Mouse (Mus musculus): ENCODE results near the gene Susd1. TPM values are rescaled to one million over a fixed set of nuclear protein-coding genes. Genes with fewer than 3 reads are reported as not detected.

The Susd1 gene
- total and polyA plus RNA-seq, 3 experiments: 1.6 to 6.1 (median 4.1) TPM

DNA sequence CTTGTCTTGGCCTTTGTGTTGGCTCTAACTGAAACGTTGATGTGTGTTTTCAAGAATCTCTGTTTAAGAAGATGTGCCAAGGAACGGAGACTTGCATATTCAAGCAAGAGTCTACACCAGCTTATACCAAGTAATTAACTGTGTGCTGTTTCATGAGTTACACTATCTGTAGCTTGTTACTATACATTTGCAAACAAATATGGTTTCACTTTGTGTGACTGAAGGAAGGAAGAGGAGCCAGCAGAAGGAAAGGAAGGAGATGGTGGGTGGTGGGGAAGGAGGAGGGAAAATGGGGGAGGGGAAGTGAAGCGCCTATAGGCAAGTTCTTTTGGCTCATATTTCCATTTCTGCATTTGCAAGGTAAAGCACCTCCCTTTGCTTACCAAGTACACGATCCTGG lies 58.0 kb downstream of the Susd1 start:
- dilution Hi-C loops (cut with MboI; ENCODE audit: extremely low pct_ligation_motif_present, extremely low pct_unique_long_range_greater_than_20kb, low sequenced_read_pairs): no loop called here
- DNase-seq (ENCODE audit: extremely low read depth): no peak
- Histone ChIP-seq H3K4me3 (replicated peaks in 1 of 3; ENCODE audit: low read depth in 2 of 3, low read length in 2 of 3, poor library complexity in 1 of 3) (no peak overlapping the region), H3K36me3 (replicated peaks in 1 of 2; ENCODE audit: control insufficient read depth in 1 of 2, insufficient read depth in 1 of 2, low read length in 1 of 2) (no peaks in the 10 kb centered on the region), H3K27me3 (replicated peaks) (no peaks in the 10 kb centered on the region), H3K79me2 (replicated peaks; ENCODE audit: control insufficient read depth, extremely low read depth, insufficient read depth, poor library complexity, severe bottlenecking) (no peaks in the 10 kb centered on the region), H3K9ac (ENCODE audit: insufficient read depth, low read depth) (no peak overlapping the region), H3K9me3 (replicated peaks; ENCODE audit: low read length) (no peaks in the 10 kb centered on the region), H3K4me1 (ENCODE audit: control insufficient read depth in 1 of 2, insufficient read depth in 2 of 2) (peaks cover 7 to 25% of the 10 kb centered on the region in 2 experiments; a peak in 3 of 4 replicates), H3K4me2 (ENCODE audit: insufficient read depth, low read depth, poor library complexity, severe bottlenecking) (no peak overlapping the region), H3K27ac (ENCODE audit: insufficient read depth, low read depth) (no peak overlapping the region)
- TF ChIP-seq RCOR1 (conservative IDR thresholded peaks at IDR 0.05; ENCODE audit: low read depth, low read length) (no peak), TCF12 (IDR thresholded peaks at IDR 0.05; ENCODE audit: low read depth, low read length) (no peak), MAZ (IDR thresholded peaks at IDR 0.05; ENCODE audit: low read depth, low read length) (no peak), ETS1 (conservative IDR thresholded peaks at IDR 0.05; ENCODE audit: low read depth, low read length) (no peak), ZKSCAN1 (IDR thresholded peaks at IDR 0.05; ENCODE audit: borderline replicate concordance, low read depth, low read length) (no peak), JUND (conservative IDR thresholded peaks at IDR 0.05; ENCODE audit: low read depth, low read length) (no peak), RAD21 (IDR thresholded peaks at IDR 0.05; ENCODE audit: low read depth, low read length) (no peak), PAX5 (IDR thresholded peaks at IDR 0.05; ENCODE audit: low read length) (no peak), POLR2A (IDR thresholded peaks at IDR 0.05; ENCODE audit: low read depth, low read length) (no peak), CHD2 (IDR thresholded peaks at IDR 0.05; ENCODE audit: low read length) (no peak), HCFC1 (IDR thresholded peaks at IDR 0.05; ENCODE audit: low read depth, low read length) (no peak), POLR2AphosphoS2 (IDR thresholded peaks at IDR 0.05; ENCODE audit: low read depth, low read length) (no peak), MYC (IDR thresholded peaks at IDR 0.05; ENCODE audit: low read depth, low read length) (no peak), UBTF (IDR thresholded peaks at IDR 0.05; ENCODE audit: low read depth, low read length) (no peak), ZC3H11A (IDR thresholded peaks at IDR 0.05; ENCODE audit: low read depth, low read length) (no peak), ZMIZ1 (IDR thresholded peaks at IDR 0.05; ENCODE audit: low read depth, low read length) (no peak)
- in situ Hi-C loops (cut with MboI; ENCODE audit: low pct_ligation_motif_present, low pct_unique_long_range_greater_than_20kb, low sequenced_read_pairs): no loop called here

DNA sequence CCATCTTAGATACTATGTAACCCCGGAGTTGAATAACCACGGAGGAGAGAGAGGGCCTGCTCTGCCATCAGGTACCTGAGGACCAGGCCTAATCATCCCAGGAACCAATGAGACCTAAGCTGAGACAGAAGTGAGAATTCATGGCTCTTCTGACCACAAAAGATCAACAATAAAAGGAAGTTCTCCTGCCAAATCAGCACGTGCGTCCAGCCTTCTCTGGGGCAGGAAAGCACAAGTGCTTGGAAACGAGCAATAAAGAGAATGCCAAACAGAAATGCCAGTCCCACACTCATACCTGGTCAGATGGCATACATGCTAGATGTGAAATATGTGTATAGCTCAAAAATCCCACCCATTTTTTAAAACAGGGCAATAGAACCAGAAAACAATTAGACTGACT lies 58.6 kb downstream of the Susd1 start:
- in situ Hi-C loops (cut with MboI; ENCODE audit: low pct_ligation_motif_present, low pct_unique_long_range_greater_than_20kb, low sequenced_read_pairs): no loop called here
- no peak overlapping the region for H3K4me3 ChIP-seq (replicated peaks in 1 of 3; ENCODE audit: low read depth in 2 of 3, low read length in 2 of 3, poor library complexity in 1 of 3)
- peaks cover 7 to 25% of the 10 kb centered on the region in 2 experiments; a peak in 3 of 4 replicates for H3K4me1 ChIP-seq (ENCODE audit: control insufficient read depth in 1 of 2, insufficient read depth in 2 of 2)
- no peaks in the 10 kb centered on the region for H3K27me3 ChIP-seq (replicated peaks)
- no peak overlapping the region for H3K4me2 ChIP-seq (ENCODE audit: insufficient read depth, low read depth, poor library complexity, severe bottlenecking)
- H3K9me3 ChIP-seq (replicated peaks; ENCODE audit: low read length): no peaks in the 10 kb centered on the region
- no peaks in the 10 kb centered on the region for H3K36me3 ChIP-seq (replicated peaks in 1 of 2; ENCODE audit: control insufficient read depth in 1 of 2, insufficient read depth in 1 of 2, low read length in 1 of 2)
- dilution Hi-C loops (cut with MboI; ENCODE audit: extremely low pct_ligation_motif_present, extremely low pct_unique_long_range_greater_than_20kb, low sequenced_read_pairs): no loop called here
- no peak overlapping the region for H3K9ac ChIP-seq (ENCODE audit: insufficient read depth, low read depth)
- H3K27ac ChIP-seq (ENCODE audit: insufficient read depth, low read depth): no peak overlapping the region
- no peaks in the 10 kb centered on the region for H3K79me2 ChIP-seq (replicated peaks; ENCODE audit: control insufficient read depth, extremely low read depth, insufficient read depth, poor library complexity, severe bottlenecking)
- TF ChIP-seq RCOR1 (conservative IDR thresholded peaks at IDR 0.05; ENCODE audit: low read depth, low read length): no peak
- no peak for TF ChIP-seq ELF1 (IDR thresholded peaks at IDR 0.05; ENCODE audit: low read depth, low read length)
- no peak for TF ChIP-seq ZKSCAN1 (IDR thresholded peaks at IDR 0.05; ENCODE audit: borderline replicate concordance, low read depth, low read length)
- no peak for TF ChIP-seq MYC (IDR thresholded peaks at IDR 0.05; ENCODE audit: low read depth, low read length)
- TF ChIP-seq ZNF384 (IDR thresholded peaks at IDR 0.05; ENCODE audit: low read depth, low read length): no peak
- TF ChIP-seq SIN3A (IDR thresholded peaks at IDR 0.05; ENCODE audit: low read length): no peak
- no peak for TF ChIP-seq ZMIZ1 (IDR thresholded peaks at IDR 0.05; ENCODE audit: low read depth, low read length)
- TF ChIP-seq NRF1 (IDR thresholded peaks at IDR 0.05; ENCODE audit: low read depth, low read length): no peak
- no peak for TF ChIP-seq MEF2A (IDR thresholded peaks at IDR 0.05; ENCODE audit: borderline replicate concordance, low read depth, low read length)
- TF ChIP-seq CHD1 (IDR thresholded peaks at IDR 0.05; ENCODE audit: low read depth, low read length): no peak
- no peak for TF ChIP-seq HCFC1 (IDR thresholded peaks at IDR 0.05; ENCODE audit: low read depth, low read length)
- no peak for TF ChIP-seq IRF4 (IDR thresholded peaks at IDR 0.05; ENCODE audit: low read depth, low read length)
- TF ChIP-seq POLR2AphosphoS2 (IDR thresholded peaks at IDR 0.05; ENCODE audit: low read depth, low read length): no peak
- DNase-seq (ENCODE audit: extremely low read depth): no peak
